Mouse (Mus musculus) gastrocnemius, postnatal 36 days (tissue): ENCODE measurements around the gene Frmd5. TPM values are rescaled to one million over a fixed set of nuclear protein-coding genes. Genes with fewer than 3 reads are reported as not detected.
"Not testable (repeated sequence)": the region's sequence is repeated elsewhere in the genome, so short reads cannot be mapped to it uniquely, and the experiment has no call there.

Experiments
- DNase-seq, 2 experiments: peaks; one replicate each; pipeline ENCODE4 v3.0.0; 2022
- intact Hi-C: fragments of 180-260 bp; cut with DNase I; formaldehyde crosslinking; loops from one replicate; pipeline ENCODE4 v1.15.1; 2025
- long read RNA-seq, 2 experiments: library from polyadenylated mRNA; stranded (forward); transcript quantifications; one replicate each; pipeline ENCODE4 v2.0.0; 2021
- total RNA-seq, 2 experiments: library from RNA; stranded (reverse); gene quantifications; 2 replicates each; pipeline ENCODE4 v1.2.3; 2021

Frmd5 gene
- total RNA-seq, result not detected
- long read RNA-seq, experiment 1, result 0 reads
- long read RNA-seq, experiment 2, result 0 reads

- peak; percentile 69 to 70 for DNase-seq
- intact Hi-C loops, result no loop called here
Observed at GRCm38 (mm10) chr2:121806959-121807653, at the start of gene Frmd5. Gene Frmd5 (minus strand): TSS chr2:121807087.

DNA sequence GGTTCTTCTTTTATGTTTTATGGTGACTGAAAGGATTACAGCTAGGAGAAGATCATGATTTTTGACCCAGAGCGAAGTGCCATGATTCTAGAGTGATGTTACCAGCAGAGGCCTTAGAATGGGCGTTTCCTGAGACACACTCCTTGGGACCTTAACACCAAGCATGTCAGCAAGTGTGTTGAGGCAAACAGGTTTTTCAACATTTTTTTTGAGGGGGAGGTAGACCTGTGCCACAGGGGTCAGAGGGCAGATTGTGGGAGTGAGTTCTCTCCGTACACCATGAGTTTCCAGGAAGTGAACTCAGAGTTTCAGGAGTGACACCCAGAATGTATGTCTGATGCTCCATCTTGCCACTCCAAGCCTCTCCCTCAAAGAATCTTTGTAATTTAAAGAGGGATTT lies 47.1 kb upstream of the Frmd5 start:
- no peak for DNase-seq
- intact Hi-C loops, result no loop called here

DNA sequence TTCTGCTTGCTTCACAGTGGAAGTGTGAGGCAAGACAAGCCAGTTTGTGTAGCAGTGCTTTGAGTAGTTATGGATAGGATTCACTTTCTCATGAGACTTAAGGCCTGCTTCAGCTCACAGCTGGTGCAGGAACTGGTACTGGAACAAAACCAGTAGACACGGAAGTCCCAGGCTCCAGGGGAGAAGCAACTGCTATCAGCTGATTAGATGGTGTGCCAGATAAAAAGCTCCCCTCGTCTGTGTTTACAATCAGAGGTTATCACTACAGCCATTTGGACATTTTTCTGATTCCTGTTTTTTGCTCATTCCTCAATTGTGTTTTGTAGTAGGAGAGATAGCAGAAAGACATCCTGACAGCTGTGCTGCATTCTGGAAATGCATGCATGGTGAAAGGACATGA lies 45.2 kb upstream of the Frmd5 start:
- intact Hi-C loops, result no loop called here

DNA sequence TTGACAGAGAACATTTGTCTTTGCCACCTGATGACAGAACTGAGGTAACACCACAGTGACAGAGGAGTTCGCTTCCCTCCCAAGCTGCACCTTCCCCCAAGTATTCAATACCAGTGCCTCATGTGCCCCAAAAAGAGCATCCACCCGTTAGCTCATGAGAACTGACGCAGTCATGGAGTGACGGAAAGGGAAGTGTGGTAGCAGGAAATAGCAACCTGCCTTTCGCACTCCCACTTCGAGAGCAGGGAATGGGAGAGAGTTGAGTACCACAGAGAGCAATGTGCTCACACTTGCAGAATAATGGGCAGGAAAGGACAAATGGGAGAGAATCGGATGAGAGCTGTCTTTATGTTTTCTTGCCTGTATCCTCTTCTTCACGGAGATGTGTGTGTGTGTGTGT lies 39.2 kb upstream of the Frmd5 start:
- intact Hi-C loops, result no loop called here
- no peak for DNase-seq

More for the DNA sequence above, 45.2 kb upstream of the Frmd5 start:
- no peak for DNase-seq

- intact Hi-C loops, result no loop called here
- no peak for DNase-seq
Observed at GRCm38 (mm10) chr2:121842249-121842648, 35.4 kb upstream of the Frmd5 start.

- intact Hi-C loops, result no loop called here
- DNase-seq, result no peak
Observed at GRCm38 (mm10) chr2:121841453-121841852, 34.6 kb upstream of the Frmd5 start.

DNA sequence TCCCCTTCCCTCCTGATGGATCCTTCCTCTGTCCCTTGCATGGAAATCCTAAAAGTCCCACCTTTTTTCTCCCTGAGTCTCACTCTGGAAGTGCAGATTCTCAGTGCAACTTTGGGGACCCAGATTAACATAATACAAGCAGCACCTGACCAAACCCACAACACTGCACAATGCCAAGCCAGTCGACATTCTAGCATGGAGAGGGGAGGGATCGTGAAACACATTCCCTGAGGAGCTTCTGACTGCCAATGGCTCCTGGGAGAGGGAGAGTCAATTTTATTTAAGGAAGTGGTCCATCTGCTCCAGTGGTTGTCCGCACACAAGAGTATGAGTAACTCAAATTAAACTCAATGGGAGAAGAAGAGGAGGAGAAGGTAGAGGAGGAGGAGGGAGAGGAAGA lies 28.0 kb upstream of the Frmd5 start:
- intact Hi-C loops, result no loop called here
- no peak for DNase-seq

DNA sequence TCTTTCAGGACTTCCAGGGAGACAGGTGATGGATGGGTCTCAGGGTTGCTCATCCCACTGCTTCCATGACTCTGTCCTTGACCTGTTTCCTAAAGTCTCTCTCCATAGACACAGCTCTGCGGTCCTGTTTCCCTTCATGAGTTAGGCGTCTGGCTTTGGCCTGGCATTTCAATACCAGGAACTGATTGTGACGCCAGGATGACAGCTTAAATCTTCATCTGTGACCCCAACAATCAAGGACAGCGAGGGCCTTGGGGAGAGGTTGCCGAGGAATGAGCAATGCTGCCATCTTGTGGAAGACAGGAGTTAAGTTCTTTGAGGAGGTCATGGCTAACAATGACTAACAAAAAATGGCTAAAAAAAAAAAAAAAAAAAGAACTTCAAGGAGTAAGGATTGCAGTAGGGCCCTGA lies 25.6 kb upstream of the Frmd5 start:
- DNase-seq, result no peak
- intact Hi-C loops, result loop anchor here (2.0 kb wide), 1 partner anchor 262 kb away; no protein-coding TSS in a partner anchor

- intact Hi-C loops, result no loop called here
- DNase-seq, result no peak
Observed at GRCm38 (mm10) chr2:121828411-121828810, 21.5 kb upstream of the Frmd5 start.

DNA sequence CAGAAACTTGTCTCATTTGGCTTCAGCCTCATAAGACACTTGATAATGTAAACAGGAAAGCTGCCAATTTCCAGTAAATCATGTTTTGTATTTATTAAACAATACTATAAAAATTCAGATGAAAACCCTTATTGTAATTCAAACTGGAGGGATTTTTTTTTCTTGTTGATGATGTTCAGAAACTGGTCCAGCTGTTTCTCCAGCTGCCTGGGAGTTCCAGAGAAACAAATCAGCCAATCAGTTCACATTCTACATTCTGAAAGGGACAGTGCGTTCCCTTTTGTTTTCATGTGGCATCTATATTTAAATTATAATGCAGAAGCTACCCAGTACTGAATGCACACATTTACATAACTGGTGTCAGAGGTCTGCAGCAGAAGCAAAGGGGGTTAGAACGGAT lies 19.3 kb upstream of the Frmd5 start:
- DNase-seq, result no peak
- intact Hi-C loops, result no loop called here

GRCm38 (mm10) chr2:121824653-121825052 lies 17.8 kb upstream of the Frmd5 start:
- intact Hi-C loops, result no loop called here
- DNase-seq, result no peak

- intact Hi-C loops, result no loop called here
- DNase-seq, result no peak
Observed at GRCm38 (mm10) chr2:121821787-121822186, 14.9 kb upstream of the Frmd5 start.

GRCm38 (mm10) chr2:121810876-121811275 lies 4.0 kb upstream of the Frmd5 start:
- intact Hi-C loops, DNase-seq: not testable (repeated sequence)

DNA sequence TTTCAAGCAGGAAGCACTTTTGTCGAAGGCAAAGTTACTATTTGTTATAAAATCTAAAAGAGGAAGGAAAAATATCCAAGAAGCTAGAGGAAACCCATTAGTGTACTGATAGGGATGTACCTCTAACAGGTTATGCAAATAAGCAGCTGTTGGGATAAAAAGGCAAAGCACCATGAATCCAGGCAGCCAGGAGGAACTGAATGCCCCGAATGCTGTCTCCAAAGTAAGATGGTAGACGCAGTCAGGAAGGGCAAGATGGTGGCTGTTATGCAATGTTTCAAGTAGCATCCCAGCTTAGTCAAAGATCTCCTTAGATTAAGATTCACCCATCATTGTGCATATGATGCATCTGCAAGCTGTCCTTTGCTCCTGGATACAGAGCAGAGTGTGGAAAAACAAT lies 2.2 kb upstream of the Frmd5 start:
- DNase-seq, result no peak
- intact Hi-C loops, result no loop called here

- intact Hi-C loops, result no loop called here
Observed at GRCm38 (mm10) chr2:121806171-121806943, 530 bp downstream of the Frmd5 start.

DNA sequence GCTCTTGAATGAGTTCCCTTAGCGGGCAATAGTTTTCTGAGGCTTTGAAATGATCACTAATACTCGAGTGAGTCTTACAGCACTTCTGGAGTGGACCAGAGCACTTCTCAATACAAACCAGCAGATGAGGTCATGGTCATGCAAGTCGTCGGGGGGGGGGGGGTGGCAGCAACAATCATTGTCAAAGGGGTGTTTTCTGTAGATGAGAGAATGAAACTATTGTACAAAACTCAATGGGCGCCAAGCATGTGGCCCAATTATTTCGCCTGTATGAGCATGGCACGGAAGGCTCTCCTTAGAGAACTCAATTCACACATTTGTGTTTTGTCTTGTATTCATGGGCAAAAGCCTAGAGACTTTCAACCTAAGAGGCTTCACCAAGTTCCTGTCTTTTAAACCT lies 7.8 kb downstream of the Frmd5 start:
- intact Hi-C loops, result no loop called here
- DNase-seq, result no peak

More at GRCm38 (mm10) chr2:121806171-121806943, 530 bp downstream of the Frmd5 start:
- peak in 1 of 2 experiments; percentile 13 for DNase-seq

- DNase-seq, result no peak
- intact Hi-C loops, result no loop called here
Observed at GRCm38 (mm10) chr2:121795995-121796394, 10.9 kb downstream of the Frmd5 start.

GRCm38 (mm10) chr2:121789777-121790176 lies 17.1 kb downstream of the Frmd5 start:
- intact Hi-C loops, result no loop called here
- DNase-seq, result no peak

DNA sequence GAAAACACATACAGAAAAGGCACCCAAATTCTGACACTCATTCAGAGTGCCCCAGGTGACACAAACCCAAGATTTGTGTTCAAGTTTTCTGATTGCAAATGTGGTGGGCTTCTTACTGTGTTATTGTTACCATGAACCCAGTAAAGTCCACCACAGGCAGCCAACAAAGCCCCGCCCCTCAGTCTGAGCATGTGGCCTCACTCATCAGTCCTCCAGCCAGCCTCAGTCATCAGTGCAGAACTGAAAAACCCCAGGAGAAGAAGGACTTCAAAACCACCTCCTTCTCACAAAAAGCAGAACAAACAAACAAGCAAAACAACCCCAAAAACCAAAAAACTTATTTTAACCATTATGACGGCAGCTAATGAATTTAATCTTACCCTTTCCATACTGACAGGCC lies 18.5 kb downstream of the Frmd5 start:
- DNase-seq, result no peak
- intact Hi-C loops, result no loop called here

- no peak for DNase-seq
- intact Hi-C loops, result no loop called here
Observed at GRCm38 (mm10) chr2:121787767-121788166, 19.1 kb downstream of the Frmd5 start.

DNA sequence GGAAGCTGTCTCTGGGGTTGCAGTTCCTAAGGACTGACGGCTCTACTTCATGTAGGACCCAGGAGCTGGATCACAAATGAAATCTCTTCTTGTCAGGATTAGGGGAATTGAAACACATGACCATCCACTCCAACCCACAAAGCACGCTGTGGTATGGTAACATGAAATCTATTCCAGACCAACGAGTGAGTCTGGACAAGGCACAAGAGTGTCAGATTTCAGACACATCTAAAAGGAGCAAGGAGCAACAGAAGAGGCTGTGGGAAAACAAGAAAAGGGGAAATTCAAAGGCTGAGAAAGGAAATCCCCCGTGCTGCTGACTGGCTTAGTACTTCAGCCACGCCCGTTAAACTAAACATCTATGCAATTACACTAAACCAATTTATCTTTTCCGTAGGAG lies 19.6 kb downstream of the Frmd5 start:
- intact Hi-C loops, result no loop called here
- no peak for DNase-seq

- no peak for DNase-seq
- intact Hi-C loops, result no loop called here
Observed at GRCm38 (mm10) chr2:121776219-121776618, 30.7 kb downstream of the Frmd5 start.
